Mouse (Mus musculus) lung, postnatal 10 days (tissue): ENCODE results near the gene Nlrc4.
A peak's percentile ranks its signal among the peaks of the same experiment; 100 is the strongest.
"Not testable (repeated sequence)": the region's sequence is repeated elsewhere in the genome, so short reads cannot be mapped to it uniquely, and the experiment has no call there.

Experiments
- DNase-seq: peaks from one replicate; pipeline ENCODE4 v3.0.0; 2021

Gene Nlrc4

GRCm38 (mm10) chr17:74458711-74459408 is at the start of gene Nlrc4:
Nlrc4 (minus strand) TSS chr17:74459142.
- no peak for DNase-seq

DNA sequence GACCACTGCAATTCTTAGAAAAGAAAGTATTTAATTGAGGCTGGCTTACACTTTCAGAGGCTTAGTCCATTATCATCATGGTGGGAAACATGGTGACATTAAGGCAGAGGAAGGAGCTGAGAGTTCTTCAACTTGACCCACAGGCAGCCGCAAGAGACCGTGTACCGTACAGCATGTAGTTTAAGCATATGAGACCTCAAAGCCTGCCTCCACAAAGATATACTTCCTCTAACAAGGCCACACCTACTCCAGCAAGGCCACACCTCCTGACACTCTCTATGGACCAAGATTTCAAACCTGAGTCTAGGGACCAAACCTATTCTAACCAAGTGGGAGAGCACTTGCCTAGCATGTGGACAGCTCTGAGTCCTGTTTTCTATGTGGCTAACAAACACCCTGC is 49.7 kb upstream of the Nlrc4 start:
- DNase-seq, result no peak

DNA sequence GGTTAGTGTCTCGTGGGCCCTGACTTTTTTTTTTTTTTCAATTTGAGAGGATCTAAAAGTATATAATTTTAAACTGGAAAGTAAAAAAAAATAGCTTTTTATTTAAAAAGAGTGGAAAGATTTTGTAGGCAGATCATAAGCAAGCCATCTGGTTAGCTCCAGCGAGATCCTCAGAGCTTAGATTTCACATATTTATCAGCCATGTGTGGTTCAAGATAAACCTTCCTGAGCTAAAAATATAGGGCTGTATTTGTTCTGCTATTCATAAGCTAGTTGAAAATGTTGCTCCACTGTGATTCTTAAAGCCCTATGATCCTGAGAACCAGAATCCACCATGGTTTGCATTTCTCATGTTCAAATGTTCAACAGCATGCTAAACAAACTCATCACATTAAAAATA is 49.0 kb upstream of the Nlrc4 start:
- no peak for DNase-seq

GRCm38 (mm10) chr17:74501085-74501484 is 42.1 kb upstream of the Nlrc4 start:
- no peak for DNase-seq

GRCm38 (mm10) chr17:74500204-74500603 is 41.3 kb upstream of the Nlrc4 start:
- DNase-seq, result no peak

GRCm38 (mm10) chr17:74491565-74491964 is 32.6 kb upstream of the Nlrc4 start:
- DNase-seq, result no peak

DNA sequence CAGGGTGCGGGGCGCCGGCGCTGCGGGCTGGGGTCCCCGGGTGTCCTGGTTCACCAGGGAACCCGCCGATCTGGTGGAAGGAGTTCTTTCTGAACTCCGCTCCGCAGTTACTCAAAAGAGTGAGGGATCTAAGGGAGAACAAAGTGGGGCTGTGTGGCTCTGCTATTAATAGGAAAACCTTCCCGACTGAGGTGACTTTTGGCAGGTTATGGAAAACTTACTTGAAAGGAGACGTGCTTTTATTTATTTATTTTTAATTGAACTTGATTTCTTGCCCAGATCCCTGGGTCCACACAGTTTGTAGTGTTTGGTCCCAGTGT is 30.9 kb upstream of the Nlrc4 start:
- no peak for DNase-seq

- peak; percentile 98 for DNase-seq
Observed at GRCm38 (mm10) chr17:74489024-74489900, 30.3 kb upstream of the Nlrc4 start, which contains the start of gene Yipf4. Yipf4 (plus strand) TSS chr17:74489493.

DNA sequence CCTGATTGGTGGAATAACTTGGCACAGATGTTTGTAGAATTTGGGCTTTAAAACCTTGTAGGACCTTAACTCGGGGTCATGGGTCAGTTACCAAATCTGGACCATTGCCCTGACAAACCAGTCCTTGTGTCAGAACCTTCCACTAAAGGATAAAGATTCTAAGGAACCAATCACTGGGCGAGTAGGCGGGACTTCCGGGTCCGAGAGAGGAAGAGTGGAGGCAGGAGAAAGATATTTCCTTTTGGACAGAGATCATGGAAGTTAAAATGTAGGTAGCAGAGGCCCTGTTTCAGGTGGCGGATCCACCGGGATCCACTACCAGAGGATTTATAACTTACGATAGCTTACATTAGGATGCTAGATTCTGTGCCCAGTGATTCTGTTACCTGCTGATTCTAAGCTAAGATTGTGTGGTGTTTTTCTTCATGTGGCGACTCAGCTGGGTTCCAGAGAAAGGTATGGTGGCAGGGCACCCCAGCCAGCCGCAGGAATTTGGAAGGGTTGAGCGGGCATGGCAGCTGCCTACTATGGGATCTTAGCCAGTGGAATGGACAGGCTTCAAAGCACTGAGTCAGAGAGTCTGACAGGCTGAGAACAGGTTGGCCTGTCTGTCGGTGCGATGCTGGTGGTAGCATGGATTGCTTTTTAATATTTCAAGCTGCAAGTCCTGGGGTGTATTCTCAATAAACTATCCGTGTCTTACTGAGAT is 21.6 kb upstream of the Nlrc4 start:
- no peak for DNase-seq

DNA sequence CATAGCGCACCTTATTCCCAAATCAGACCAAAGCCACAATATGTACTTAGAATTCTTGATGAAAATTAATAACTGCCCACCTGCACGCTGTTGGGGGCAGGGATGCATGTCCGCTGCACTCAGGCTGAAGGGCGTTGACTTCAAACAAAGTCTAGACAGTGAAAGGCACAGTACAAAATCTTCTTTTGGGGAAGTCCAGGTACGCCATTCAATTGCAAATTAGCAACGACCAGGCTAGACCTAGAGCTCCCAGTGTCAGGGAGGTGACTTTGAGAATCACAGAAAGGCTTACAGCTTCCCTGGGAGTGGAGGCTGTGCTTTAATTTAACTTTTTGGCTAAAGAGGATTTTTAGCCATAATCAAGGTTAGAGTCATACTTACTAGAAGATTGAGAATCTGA is 11.2 kb upstream of the Nlrc4 start:
- DNase-seq, result not testable (repeated sequence)

GRCm38 (mm10) chr17:74467981-74468380 is 9.0 kb upstream of the Nlrc4 start:
- DNase-seq, result not testable (repeated sequence)

DNA sequence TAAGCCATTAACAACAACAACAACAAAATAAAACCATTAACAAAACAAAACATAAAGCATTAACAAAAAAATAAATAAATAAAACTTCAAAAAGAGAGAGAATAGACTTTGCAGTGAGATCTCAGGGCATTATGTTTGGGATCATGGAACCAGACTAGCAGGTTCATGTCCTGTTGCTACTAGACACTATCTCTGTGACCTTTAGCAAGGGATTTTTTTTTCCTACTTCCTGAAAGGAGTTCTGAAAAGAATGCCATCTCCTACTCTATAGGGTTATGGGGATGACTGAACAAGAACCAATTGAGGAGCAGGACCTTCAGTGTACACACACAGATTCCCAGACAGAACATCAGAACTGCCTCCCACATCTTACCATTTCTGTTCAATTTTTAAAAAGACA is 4.6 kb upstream of the Nlrc4 start:
- DNase-seq, result no peak

- no peak for DNase-seq
Observed at GRCm38 (mm10) chr17:74457972-74458677, 817 bp downstream of the Nlrc4 start.

DNA sequence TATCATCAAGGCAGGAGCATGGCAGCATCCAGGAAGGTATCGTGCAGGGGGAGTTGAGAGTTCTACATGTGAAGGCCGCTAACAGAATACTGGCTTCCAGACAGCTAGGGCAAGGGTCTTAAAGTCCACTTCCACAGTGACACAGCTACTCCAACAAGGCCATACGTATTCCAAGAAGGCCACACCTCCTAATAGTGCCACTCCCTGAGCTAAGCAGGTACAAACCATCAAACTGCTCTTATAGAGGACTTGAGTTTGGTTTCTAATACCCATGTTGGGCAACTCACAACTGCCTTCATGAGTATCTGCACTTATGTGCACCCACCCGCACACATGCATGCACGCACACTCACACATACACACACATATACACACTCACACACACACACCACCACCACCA is 2.1 kb downstream of the Nlrc4 start:
- no peak for DNase-seq

DNA sequence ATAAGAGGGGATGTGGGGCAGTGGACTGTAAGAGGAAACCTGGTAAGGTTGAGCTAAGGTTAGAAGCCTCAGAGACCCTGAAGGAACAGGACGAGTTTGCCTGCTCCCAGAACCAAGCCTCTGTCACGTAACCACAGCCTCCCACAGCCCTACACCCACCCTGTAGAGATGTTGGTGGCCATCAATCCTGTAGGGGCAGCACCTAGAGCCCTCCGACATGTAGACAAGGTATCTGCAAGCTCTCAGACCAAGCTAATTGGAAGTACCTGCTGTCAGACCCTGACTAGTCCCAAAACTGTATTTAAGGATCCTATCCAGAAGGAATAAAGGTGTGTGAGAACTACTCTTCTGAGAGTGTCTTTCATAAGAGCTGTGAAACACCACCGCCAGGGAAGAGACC is 3.5 kb downstream of the Nlrc4 start:
- DNase-seq, result no peak

DNA sequence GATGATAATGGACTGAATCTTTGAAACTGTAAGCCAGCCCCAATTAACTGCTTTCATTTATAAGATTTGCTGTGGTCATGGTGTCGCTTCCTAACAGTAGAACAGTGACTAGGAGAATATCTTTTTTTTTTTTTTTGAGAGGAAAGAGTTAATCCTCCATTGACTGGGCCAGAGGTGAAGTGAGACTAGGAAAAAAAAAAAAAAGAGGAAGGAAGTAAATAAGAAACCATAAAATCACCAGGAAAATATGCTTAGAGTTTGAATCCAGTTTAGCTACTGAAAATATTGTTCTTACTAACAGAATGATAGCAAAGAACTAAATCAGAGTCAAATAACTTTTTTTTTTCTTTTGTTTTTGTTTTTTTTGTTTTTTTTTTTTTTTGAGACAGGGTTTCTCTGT is 4.3 kb downstream of the Nlrc4 start:
- DNase-seq, result no peak

- DNase-seq, result no peak
Observed at GRCm38 (mm10) chr17:74453928-74454327, 5.0 kb downstream of the Nlrc4 start.

GRCm38 (mm10) chr17:74449776-74450175 is 9.2 kb downstream of the Nlrc4 start:
- DNase-seq, result no peak

- DNase-seq, result no peak
Observed at GRCm38 (mm10) chr17:74440486-74440885, 18.5 kb downstream of the Nlrc4 start.

DNA sequence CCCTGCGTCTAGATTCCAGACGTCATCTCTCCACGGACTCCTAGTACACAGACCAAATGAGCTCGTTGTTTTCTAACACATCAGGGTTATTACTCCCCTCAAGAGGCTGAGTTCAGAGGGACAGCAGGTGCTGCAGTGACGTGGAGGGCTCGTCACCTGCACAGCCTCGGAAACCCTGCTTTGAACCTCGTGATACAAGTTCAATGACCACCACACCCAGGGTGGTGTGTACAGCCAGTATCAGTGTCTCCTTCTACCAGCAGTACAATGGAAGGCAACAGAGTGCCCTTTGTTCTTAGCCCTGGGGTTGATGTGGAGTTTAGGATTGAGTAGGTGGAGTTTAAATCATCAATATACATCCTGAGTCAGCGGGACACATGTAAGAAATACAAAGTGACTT is 21.2 kb downstream of the Nlrc4 start:
- no peak for DNase-seq

DNA sequence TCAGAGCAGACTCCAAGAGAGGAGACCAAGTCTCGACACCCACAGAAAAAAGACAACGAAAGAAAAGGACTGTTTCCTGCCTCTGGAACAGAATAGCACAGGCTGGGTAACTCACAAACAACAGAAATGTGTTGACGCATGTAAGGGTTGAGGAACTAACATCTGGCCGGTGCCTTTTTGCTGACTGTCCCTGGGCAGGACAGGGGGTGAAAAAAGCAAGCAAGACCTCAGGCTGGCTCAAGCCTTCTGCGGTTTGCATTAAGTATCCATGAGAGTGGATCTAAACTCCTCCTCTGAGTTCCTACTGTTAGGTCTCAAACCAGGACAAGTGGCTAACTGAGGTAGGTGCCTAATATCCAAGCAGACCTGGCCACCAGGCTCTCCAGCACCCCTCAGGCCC is 26.3 kb downstream of the Nlrc4 start:
- no peak for DNase-seq

DNA sequence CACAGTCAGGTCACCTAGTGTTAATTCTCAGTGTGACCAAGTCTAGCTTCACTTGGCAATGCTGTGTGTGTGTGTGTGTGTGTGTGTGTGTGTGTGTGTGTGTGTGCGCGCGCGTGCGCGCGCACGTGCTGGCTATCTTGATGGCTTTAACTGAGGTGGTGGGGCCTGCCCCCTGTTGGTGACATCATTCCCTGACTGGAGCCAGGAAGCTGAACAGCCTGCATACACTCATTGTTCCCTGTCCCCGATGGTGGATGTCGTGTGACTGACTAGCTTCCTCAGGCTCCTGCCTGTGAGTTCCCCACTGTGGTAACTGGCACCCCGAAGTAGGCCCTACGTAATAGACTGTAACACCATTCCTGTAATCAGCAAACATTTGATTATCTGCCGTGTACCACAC is 27.5 kb downstream of the Nlrc4 start:
- peak; percentile 14 for DNase-seq

DNA sequence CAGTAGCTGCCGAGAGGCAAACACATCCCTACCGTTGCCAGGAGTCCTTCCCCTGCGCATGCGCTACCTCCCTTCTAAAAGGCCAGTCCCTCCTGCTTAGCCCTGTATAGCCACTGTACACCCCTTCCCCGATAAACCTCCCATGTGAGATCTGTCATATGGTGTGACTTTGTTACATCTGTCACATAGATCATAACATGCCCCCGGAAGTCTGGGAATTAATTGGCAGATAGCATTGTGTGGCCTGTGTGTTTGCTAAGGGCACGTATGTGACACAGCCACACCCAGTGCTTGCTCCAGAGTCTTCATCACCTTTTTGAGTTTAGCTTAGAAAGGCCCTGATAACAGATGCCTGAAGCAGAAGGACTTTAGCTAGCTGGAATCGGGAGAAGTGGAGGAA is 28.9 kb downstream of the Nlrc4 start:
- DNase-seq, result no peak
